ENCODE assay signal across 12 mouse cellular contexts in the genomic region with DNA sequence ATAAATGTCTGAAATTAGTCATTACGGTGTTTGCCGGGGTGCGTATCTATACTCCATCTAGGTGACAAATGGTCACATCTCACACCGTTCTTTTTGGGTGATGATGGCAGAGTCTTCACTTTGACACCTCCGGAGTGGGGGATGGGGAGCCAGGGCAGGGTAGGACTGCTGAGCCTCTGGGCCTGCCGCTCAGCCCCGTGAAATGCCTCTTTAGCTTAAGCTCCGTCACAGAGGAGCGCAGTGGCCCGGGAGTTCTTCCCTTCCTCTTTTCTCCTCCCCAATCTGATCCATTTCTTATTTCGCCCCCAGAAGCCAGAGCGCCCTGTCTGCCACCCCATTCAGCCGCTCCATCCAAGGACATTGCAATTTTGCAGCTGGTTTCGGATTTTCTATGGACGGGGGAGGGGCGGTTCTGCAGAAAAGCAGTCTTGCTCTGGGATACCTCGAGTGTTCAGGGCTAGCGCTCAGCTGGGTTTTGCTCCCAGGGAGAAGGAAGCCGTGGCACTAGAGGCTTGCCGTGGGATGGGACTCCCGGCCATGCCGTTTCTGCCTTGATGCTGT. TPM values are rescaled to one million over a fixed set of nuclear protein-coding genes. Genes with fewer than 3 reads are reported as not detected.
DNase-seq lines count a peak whose midpoint lies in the region; ATAC-seq lines count a peak whose summit lies in the region.
"Had no signal": no experiment of that assay in that cellular context is flagged by ENCODE, and none has a peak within 500 bp of the region (broad histone marks: within the 10 kb centered on the region; RNA-seq: fewer than 3 reads in every experiment).

No protein-coding gene starts in this region.

- H3K9ac ChIP-seq in limb, embryonic 15.5 days: no peak overlapping the region

- H3K27me3 ChIP-seq in forebrain, embryonic 10.5 days (ENCODE audit: poor library complexity, severe bottlenecking): peaks cover 85% of the 10 kb centered on the region
- peaks cover 34% of the 10 kb centered on the region for H3K27me3 ChIP-seq in limb, embryonic 15.5 days

- intact Hi-C loops in gastrocnemius, postnatal 36 days (cut with DNase I): no loop called here

- H3K4me2 ChIP-seq in limb, embryonic 15.5 days: peak overlapping the region; percentile 30; the same call in 1 of the 2 replicates

- WGBS in forebrain, embryonic 10.5 days: 15% methylated on average over 22 of the region's 22 CpGs
- 16% methylated on average over 22 of the region's 22 CpGs for WGBS in limb, embryonic 15.5 days

- no peak for ATAC-seq in limb, embryonic 15.5 days (ENCODE audit: insufficient number of reproducible peaks, low FRiP score, low TSS enrichment, low read depth)

- H3K36me3 ChIP-seq in forebrain, embryonic 10.5 days (replicated peaks): no peaks in the 10 kb centered on the region
- H3K36me3 ChIP-seq in limb, embryonic 15.5 days: no peaks in the 10 kb centered on the region
- H3K36me3 ChIP-seq: G1E had no signal

- peak; percentile 21 for DNase-seq in heart, postnatal 4 days
- no peak for DNase-seq in heart, adult 11 months
- peak; percentile 28 for DNase-seq in ES-CJ7 (ENCODE audit: low read depth, low spot score)
- no peak for DNase-seq in forebrain, embryonic 10.5 days (ENCODE audit: extremely low spot score, low spot score)
- no peak for DNase-seq in ovary, postnatal 14 days (ENCODE audit: low spot score)
- no peak for DNase-seq in spleen, postnatal 10 days (ENCODE audit: low spot score in 2 of 2)
- DNase-seq in gastrocnemius, postnatal 36 days: no peak
- DNase-seq: thymus, postnatal 36 days had no signal

- peaks cover 83% of the 10 kb centered on the region for H3K4me1 ChIP-seq in forebrain, embryonic 10.5 days
- peaks cover 28% of the 10 kb centered on the region for H3K4me1 ChIP-seq in limb, embryonic 15.5 days

- H3K27ac ChIP-seq in forebrain, embryonic 10.5 days: peak overlapping the region; percentile 71
- no peak overlapping the region for H3K27ac ChIP-seq in limb, embryonic 15.5 days

- no peaks in the 10 kb centered on the region for H3K9me3 ChIP-seq in forebrain, embryonic 10.5 days
- no peaks in the 10 kb centered on the region for H3K9me3 ChIP-seq in limb, embryonic 15.5 days
- H3K9me3 ChIP-seq: G1E had no signal

- peak overlapping the region; percentile 40 for H3K4me3 ChIP-seq in forebrain, embryonic 10.5 days
- H3K4me3 ChIP-seq in limb, embryonic 15.5 days: no peak overlapping the region

RNA-seq across cellular contexts. Expression of gene Gm11733, which starts 43.2 kb away (rescaled TPM):
- not detected for total RNA-seq in heart, postnatal 4 days (2021)
- polyA plus RNA-seq in forebrain, embryonic 10.5 days (2016; fragmentation: Nextera tagmentation; extraction: Ambion mirVana): not detected in 2 replicates
- 0.06 TPM in 1 of 2 replicates, not detected in the other for polyA plus RNA-seq in limb, embryonic 15.5 days (2015; fragmentation: Nextera tagmentation; extraction: Ambion mirVana)
- total RNA-seq in gastrocnemius, postnatal 36 days (2021): not detected
- total RNA-seq: gastrocnemius, adult 8-10 months; liver, adult 2 months had no signal
- polyA plus RNA-seq: G1E; liver, adult 2 months had no signal

Comparison
In these comparisons a context has a peak if more than half of its experiments do, and no peak if none do; other contexts are left out.
1. DNase-seq: peak in heart, postnatal 4 days (single experiment) and ES-CJ7 (single experiment); none in heart, adult 11 months (single experiment), forebrain, embryonic 10.5 days (single experiment), ovary, postnatal 14 days (single experiment), spleen, postnatal 10 days (0 of 2) and gastrocnemius, postnatal 36 days (0 of 2).